Mouse (Mus musculus) ovary, postnatal 36 days (tissue): ENCODE measurements around the gene Fmc1.

Experiments used
- DNase-seq: peaks from one replicate; pipeline ENCODE4 v3.0.0; 2022; ENCODE audit warnings: low spot score, mixed read lengths

The Fmc1 gene

DNA sequence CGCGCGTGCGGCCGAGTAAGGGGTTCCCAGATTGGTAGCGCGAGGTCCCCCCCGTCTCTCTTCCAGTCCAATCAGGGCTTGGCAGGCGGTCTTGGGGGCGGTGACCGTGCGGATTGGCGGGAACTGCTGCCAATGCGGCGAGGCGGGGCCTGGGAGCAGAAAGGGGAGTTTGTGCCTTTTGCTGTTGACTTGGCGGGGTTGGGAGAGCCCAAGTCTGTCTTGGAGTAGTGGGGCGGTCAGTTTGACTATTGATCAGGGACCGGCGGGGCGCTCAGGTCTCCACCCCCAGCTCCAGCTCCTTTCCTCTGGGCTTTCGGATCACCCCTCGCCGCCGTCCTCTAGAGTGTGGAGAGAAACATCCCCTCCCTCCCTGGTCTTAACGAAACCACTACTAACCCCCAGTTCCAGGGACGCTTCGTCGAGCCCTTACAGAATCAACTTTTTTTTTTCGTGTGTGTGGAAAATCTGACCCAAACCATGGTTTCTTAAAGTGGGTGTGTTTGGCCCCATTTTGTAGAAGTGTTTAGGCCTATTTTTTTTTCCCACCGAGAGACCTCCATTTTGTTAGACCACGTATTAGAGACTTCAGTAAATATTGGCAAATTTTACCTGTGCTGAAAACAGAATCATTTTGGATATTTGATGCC, 18.8 kb downstream of the Fmc1 start:
- DNase-seq = peak; percentile 99

DNA sequence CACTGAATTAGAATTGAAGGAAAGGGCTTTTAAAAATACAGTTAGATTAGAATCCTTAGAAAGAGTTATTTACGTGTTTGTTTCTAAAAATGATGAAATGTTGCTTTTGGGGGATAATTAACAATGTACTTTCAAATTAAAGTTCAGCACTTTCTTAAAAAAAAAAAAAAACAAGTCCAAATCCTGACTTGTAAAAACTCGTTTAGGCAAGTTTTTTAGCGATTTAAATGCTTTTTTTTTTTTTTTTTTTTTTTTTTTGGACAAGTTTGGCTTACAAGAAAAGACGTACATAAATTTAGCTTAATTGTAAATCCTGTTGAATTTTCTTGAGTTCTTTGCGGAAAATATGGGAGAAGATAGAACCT, 19.3 kb downstream of the Fmc1 start:
- DNase-seq = no peak

DNA sequence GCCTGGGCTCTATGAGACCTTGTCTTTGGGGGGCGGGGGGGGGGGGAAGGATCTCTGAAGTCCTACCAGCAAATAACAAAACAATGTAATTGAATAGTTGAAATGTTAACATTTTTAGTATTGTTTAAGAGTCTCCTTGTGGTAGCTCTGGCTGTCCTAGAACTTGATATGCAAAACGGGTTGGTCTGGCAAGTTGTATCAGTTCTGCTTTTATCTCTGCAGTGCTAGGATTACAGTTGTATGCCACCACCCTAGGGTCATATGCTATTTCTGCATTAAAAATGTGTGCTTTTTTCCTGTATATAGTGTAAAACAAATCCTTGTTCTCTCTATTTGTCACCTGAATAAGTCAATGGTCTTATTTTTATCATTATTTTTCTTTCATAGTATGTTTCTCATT, 42.8 kb downstream of the Fmc1 start:
- DNase-seq = no peak

DNA sequence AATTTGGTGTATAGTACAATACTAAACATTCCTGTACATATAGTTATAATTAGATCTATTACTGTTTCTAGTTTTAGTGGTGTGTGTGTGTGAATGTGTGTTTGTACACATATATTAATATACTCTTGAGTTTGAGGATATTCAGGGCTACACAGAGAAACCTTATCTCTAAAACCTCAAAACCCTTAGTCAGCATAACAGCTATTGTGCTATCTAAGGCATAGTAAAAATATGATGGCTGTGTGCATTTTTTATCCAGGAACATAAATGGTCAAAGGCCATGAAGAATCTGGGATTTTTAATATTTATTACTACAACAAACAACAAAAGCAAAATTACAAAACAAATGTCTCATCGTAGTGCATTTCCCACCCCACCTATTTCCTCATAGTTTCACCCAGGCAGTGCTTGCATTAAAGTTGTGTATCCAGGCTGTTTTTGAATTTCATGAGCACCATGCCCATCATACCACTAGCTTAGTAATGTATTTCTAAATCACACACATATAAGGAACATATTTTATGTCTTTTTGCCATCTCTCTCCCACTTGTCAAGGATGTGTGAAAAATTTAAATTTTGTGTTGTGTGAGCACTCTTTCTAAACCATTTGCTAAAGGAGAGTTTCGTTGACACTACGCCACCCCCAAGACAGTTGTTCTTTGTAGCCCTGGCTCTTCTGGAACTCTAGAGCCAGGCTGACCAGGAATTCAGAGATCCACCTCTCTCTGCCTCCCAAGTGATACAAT, 47.0 kb downstream of the Fmc1 start:
- no peak for DNase-seq

DNA sequence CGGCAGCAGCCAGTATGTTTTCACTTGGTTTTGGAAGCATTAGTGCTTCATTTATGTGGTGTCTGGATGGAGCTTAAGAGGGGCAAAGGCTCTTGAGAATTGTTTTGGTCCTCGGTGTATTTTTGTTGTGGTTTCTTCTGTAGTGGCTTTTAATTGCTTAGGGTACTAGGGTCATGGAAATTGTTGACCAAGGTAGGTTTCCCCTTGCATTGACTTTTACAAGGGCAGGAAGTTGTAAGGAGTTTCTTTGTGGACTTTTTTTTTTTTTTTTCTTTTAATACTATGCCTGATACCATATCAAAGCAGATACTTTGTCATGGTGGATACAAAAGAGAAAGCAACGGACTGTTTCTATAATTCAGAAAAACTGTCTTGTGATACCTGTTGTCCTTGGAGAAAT, 48.4 kb downstream of the Fmc1 start:
- no peak for DNase-seq
